Mouse (Mus musculus) liver, embryonic 15.5 days (tissue): ENCODE results near the gene Wdr35. TPM values are rescaled to one million over a fixed set of nuclear protein-coding genes. Genes with fewer than 3 reads are reported as not detected.

Experiments used
- ATAC-seq: fragments of 200-750 bp; cut with Nextera tagmentation; 2 replicates; pipeline ENCODE4 v1.8.0; 2017; ENCODE audit warnings: moderate number of reproducible peaks, mild to moderate bottlenecking, moderate library complexity; ENCODE audit not compliant: insufficient read depth
- H3K27ac ChIP-seq: fragments of 300-500 bp; sonication (generic); replicated peaks from 2 replicates; pipeline ENCODE4 v1.5.1; 2015; ENCODE audit warnings: mild to moderate bottlenecking, inconsistent platforms
- H3K27me3 ChIP-seq: fragments of 300-500 bp; sonication (generic); 2 replicates; pipeline ENCODE4 v1.6.1; 2015; ENCODE audit warnings: mild to moderate bottlenecking, inconsistent platforms
- H3K36me3 ChIP-seq: fragments of 300-500 bp; sonication (generic); replicated peaks from 2 replicates; pipeline ENCODE4 v1.6.1; 2015; ENCODE audit warnings: moderate library complexity, mild to moderate bottlenecking, inconsistent platforms
- H3K4me1 ChIP-seq: fragments of 300-500 bp; sonication (generic); replicated peaks from 2 replicates; pipeline ENCODE4 v1.6.1; 2015; ENCODE audit warnings: inconsistent platforms
- H3K4me2 ChIP-seq: fragments of 300-500 bp; sonication (generic); 2 replicates; pipeline ENCODE4 v1.6.1; 2015; ENCODE audit warnings: moderate library complexity, mild to moderate bottlenecking, inconsistent platforms
- H3K4me3 ChIP-seq: fragments of 300-500 bp; sonication (generic); replicated peaks from 2 replicates; pipeline ENCODE4 v1.5.1; 2015; ENCODE audit warnings: mild to moderate bottlenecking, inconsistent platforms
- H3K9ac ChIP-seq: fragments of 300-500 bp; sonication (generic); 2 replicates; pipeline ENCODE4 v1.6.1; 2015; ENCODE audit warnings: moderate library complexity, mild to moderate bottlenecking, inconsistent platforms
- H3K9me3 ChIP-seq: fragments of 300-500 bp; sonication (generic); replicated peaks from 2 replicates; pipeline ENCODE4 v1.6.1; 2016; ENCODE audit warnings: inconsistent platforms
- WGBS: fragments of 180-500 bp; shearing (Covaris S2); methylation state at CpG from one replicate; pipeline ENCODE4 v1.1.7; 2015; ENCODE audit warnings: mixed read lengths; ENCODE audit not compliant: insufficient replicate concordance; 5-methylcytosine and 5-hydroxymethylcytosine counted together
- polyA plus RNA-seq: library from polyadenylated mRNA; unstranded; fragments of >200 nt; fragmentation: Nextera tagmentation; extraction: Ambion mirVana; gene quantifications from 2 replicates; pipeline ENCODE4 v1.2.1, GENCODE M21; 2015

The Wdr35 gene
- polyA plus RNA-seq, 1 experiment from 2014 or later: 1.2 TPM

- 29% methylated on average over 9 of the region's 9 CpGs for WGBS
- no peak for ATAC-seq
- H3K27ac ChIP-seq: no peak overlapping the region
- no peaks in the 10 kb centered on the region for H3K9me3 ChIP-seq
- peak overlapping the region; percentile 73; the same call in 1 of the 2 replicates for H3K4me2 ChIP-seq
- no peak overlapping the region for H3K4me3 ChIP-seq
- peaks cover 9% of the 10 kb centered on the region for H3K4me1 ChIP-seq
- H3K9ac ChIP-seq: no peak overlapping the region
- H3K27me3 ChIP-seq: peaks cover 31% of the 10 kb centered on the region
- no peaks in the 10 kb centered on the region for H3K36me3 ChIP-seq
Observed at GRCm38 (mm10) chr12:8947163-8947562, 26.5 kb upstream of the Wdr35 start.

- WGBS: 3% methylated on average over 42 of the region's 42 CpGs
- no peaks in the 10 kb centered on the region for H3K9me3 ChIP-seq
- H3K27ac ChIP-seq: no peak within 1 kb of the TSS
- H3K4me3 ChIP-seq: peak within 1 kb of the TSS; percentile 42
- peak within 1 kb of the TSS; percentile 73 for H3K4me2 ChIP-seq
- peak within 1 kb of the TSS; percentile 4; the same call in 1 of the 2 replicates for H3K9ac ChIP-seq
- H3K27me3 ChIP-seq: peaks cover 31% of the 10 kb centered on the region
- H3K4me1 ChIP-seq: peaks cover 9% of the 10 kb centered on the region
- H3K36me3 ChIP-seq: no peaks in the 10 kb centered on the region
- no peak for ATAC-seq
Observed at GRCm38 (mm10) chr12:8947714-8948464, 25.8 kb upstream of the Wdr35 start, which contains the start of gene Matn3. Matn3 (plus strand) TSS chr12:8947929.

- Histone ChIP-seq H3K36me3 (no peaks in the 10 kb centered on the region), H3K27me3 (peaks cover 12% of the 10 kb centered on the region), H3K4me3 (no peak overlapping the region), H3K4me2 (no peak overlapping the region), H3K4me1 (peaks cover 2% of the 10 kb centered on the region), H3K27ac (no peak overlapping the region), H3K9me3 (no peaks in the 10 kb centered on the region), H3K9ac (no peak overlapping the region)
- WGBS: 82% methylated on average over 10 of the region's 10 CpGs
- ATAC-seq: no peak
Observed at GRCm38 (mm10) chr12:8953136-8953535, 20.6 kb upstream of the Wdr35 start.

DNA sequence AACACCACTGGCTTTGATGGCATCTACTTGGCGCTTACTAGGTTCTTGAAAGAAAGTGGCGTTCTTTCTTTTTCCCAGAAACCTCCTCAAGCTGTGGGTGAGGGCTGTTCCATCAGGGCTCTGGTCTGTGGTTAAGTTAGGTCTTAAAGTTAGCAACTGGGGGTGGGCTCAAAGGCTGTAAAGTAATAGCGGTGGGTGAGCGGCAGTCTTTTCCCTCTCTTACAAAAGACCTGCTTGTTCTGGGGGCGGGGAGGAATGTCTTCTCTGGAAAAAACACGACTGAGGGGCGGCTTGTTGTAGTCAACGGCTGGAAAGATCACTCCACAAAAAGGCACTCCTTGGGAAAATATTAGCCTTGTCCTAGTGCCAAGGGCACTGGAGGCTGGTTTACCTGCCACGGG, 19.5 kb upstream of the Wdr35 start:
- no peak overlapping the region for H3K9ac ChIP-seq
- H3K27me3 ChIP-seq: peaks cover 2% of the 10 kb centered on the region
- no peaks in the 10 kb centered on the region for H3K9me3 ChIP-seq
- no peak overlapping the region for H3K27ac ChIP-seq
- no peak for ATAC-seq
- 66% methylated on average over 9 of the region's 9 CpGs for WGBS
- no peaks in the 10 kb centered on the region for H3K4me1 ChIP-seq
- H3K4me3 ChIP-seq: no peak overlapping the region
- H3K4me2 ChIP-seq: no peak overlapping the region
- no peaks in the 10 kb centered on the region for H3K36me3 ChIP-seq

DNA sequence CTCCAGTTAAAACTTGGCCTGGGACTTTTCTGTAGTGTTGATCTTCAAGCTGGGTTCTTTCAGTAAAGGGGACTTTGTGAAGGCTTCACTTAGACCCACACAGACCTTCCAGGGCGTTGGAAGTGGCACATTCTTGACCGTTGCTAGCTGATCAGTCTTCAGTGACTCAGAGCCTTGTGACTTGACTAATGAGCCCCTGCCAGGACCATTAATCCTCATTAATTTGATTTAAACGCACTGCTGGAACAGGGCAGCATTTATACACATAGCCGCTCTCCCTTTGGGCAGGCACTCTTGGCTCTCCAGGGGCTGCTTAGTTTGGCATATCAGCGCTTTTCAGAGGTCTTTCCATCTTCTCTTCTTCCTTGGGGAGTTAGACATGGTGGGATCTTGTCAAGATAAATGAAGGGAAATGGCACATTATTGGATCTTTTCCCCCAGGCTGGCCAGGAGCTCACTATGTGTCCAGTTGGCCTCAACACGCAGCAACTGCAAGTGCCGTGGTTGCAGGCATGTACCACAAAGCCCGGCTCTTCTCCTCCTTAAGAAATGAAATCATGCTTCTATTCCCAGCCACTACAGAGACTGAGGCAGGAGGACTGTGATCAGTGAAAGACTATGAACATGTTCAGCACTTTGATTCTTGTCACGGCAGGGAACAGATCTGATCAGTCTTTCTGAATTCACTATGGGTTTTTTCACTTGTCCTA, 11.9 kb upstream of the Wdr35 start:
- Histone ChIP-seq H3K36me3 (no peaks in the 10 kb centered on the region), H3K4me2 (no peak overlapping the region), H3K9me3 (no peaks in the 10 kb centered on the region), H3K9ac (no peak overlapping the region), H3K4me1 (no peaks in the 10 kb centered on the region), H3K27ac (no peak overlapping the region), H3K4me3 (no peak overlapping the region), H3K27me3 (0 out of 2 replicates have a peak, but pooled peaks cover 6% of the 10 kb centered on the region)
- ATAC-seq: no peak
- 68% methylated on average over 9 of the region's 9 CpGs for WGBS

GRCm38 (mm10) chr12:8969828-8970227, 3.9 kb upstream of the Wdr35 start:
- no peak for ATAC-seq
- H3K4me1 ChIP-seq: 0 out of 2 replicates have a peak, but pooled peaks cover 3% of the 10 kb centered on the region

GRCm38 (mm10) chr12:8975076-8975475, 1.4 kb downstream of the Wdr35 start:
- no peak overlapping the region for H3K27ac ChIP-seq
- 69% methylated on average over 3 of the region's 3 CpGs for WGBS
- 0 out of 2 replicates have a peak, but pooled peaks cover 3% of the 10 kb centered on the region for H3K4me1 ChIP-seq
- H3K9me3 ChIP-seq: no peaks in the 10 kb centered on the region
- no peak for ATAC-seq
- H3K4me2 ChIP-seq: no peak overlapping the region
- peaks cover 39% of the 10 kb centered on the region for H3K27me3 ChIP-seq
- H3K4me3 ChIP-seq: no peak overlapping the region
- H3K9ac ChIP-seq: no peak overlapping the region
- no peaks in the 10 kb centered on the region for H3K36me3 ChIP-seq

More at GRCm38 (mm10) chr12:8969828-8970227, 3.9 kb upstream of the Wdr35 start:
- Histone ChIP-seq H3K9me3 (no peaks in the 10 kb centered on the region), H3K4me2 (no peak overlapping the region), H3K27ac (no peak overlapping the region), H3K36me3 (no peaks in the 10 kb centered on the region), H3K4me3 (no peak overlapping the region), H3K9ac (no peak overlapping the region), H3K27me3 (peaks cover 46% of the 10 kb centered on the region)
- WGBS: 14% methylated on average over 9 of the region's 9 CpGs

GRCm38 (mm10) chr12:8993231-8993630, 19.5 kb downstream of the Wdr35 start:
- H3K27me3 ChIP-seq: no peaks in the 10 kb centered on the region
- no peak for ATAC-seq
- H3K4me3 ChIP-seq: no peak overlapping the region
- no peak overlapping the region for H3K27ac ChIP-seq
- no peak overlapping the region for H3K4me2 ChIP-seq
- WGBS: 51% methylated on average over 8 of the region's 8 CpGs
- H3K36me3 ChIP-seq: no peaks in the 10 kb centered on the region
- no peaks in the 10 kb centered on the region for H3K9me3 ChIP-seq
- H3K9ac ChIP-seq: no peak overlapping the region
- no peaks in the 10 kb centered on the region for H3K4me1 ChIP-seq

DNA sequence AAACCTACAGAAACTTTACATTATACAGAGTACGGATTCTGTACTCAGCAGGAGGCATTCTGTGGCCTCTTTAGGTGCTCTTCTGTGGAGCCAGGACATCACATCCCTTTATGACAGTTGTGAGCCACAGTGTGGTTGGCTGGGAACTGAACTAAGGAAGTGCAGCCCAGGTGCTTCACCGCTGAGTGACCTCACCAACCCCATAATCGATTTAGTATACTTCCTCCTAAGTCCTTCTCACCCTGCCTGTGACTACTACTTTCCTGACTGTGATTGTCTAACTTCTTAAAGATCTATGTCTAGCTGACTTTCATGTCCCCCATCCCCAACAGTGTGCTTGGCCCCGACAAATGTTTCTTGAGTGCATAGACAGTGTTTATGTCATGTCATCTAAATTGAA, 24.6 kb downstream of the Wdr35 start:
- H3K9ac ChIP-seq: no peak overlapping the region

DNA sequence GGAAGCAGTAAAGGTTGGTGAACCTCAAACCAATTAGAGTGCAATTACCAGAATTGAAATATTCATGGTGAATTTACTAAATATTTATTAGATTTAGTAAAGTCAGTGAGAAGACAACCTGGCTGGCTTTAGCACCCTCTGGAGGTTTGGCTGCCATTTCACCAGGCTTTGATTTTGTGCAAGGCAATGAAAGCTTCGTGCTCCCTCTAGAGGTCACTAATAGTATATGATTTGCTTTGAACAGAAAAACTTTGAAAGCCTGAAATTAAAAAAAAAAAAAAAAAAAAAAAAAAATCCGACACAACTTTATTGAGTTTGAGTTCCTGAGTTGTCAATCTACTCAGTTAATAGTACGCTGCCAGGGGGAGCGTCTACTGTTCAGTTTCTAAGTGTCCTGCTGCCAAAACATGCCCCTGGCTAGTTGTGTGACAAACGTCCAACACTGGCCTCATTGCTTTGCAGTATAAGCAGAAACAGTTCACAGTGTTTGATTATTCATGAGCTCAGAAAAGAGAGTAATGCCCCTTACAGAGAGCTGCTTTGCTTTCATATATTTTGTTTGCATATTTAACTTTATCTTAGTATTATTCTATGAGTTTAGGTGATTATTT, 28.5 kb downstream of the Wdr35 start:
- 15% methylated on average over 5 of the region's 5 CpGs for WGBS
- no peaks in the 10 kb centered on the region for H3K36me3 ChIP-seq
- no peak for ATAC-seq

More for the DNA sequence above, 24.6 kb downstream of the Wdr35 start:
- Histone ChIP-seq H3K4me1 (no peaks in the 10 kb centered on the region), H3K27me3 (no peaks in the 10 kb centered on the region), H3K4me3 (no peak overlapping the region), H3K9me3 (no peaks in the 10 kb centered on the region), H3K27ac (no peak overlapping the region), H3K4me2 (no peak overlapping the region), H3K36me3 (no peaks in the 10 kb centered on the region)
- no peak for ATAC-seq
- WGBS: 52% methylated on average over 4 of the region's 4 CpGs

DNA sequence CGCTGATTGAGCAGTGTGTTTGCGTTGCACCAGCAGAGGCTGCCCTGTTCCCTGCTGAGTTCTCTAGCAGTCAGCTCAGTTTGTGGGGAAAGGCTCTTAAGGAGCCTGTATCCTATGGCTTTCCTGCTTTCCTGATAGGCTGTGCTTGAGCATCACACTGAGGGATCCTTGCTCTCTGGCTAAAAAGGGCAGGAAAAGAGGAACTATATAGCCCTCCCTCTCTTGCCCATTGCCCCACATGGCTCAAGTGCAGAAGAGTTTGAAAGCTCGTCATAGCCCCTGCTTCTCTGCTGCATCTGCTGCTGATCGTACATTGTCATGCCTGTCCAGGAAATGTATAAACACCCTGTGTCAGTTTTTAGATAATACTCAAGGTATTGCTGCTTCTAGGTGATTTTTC, 33.5 kb downstream of the Wdr35 start:
- Histone ChIP-seq H3K9ac (no peak overlapping the region), H3K9me3 (no peaks in the 10 kb centered on the region), H3K4me1 (no peaks in the 10 kb centered on the region), H3K4me2 (no peak overlapping the region), H3K4me3 (no peak overlapping the region), H3K27me3 (no peaks in the 10 kb centered on the region), H3K36me3 (no peaks in the 10 kb centered on the region), H3K27ac (no peak overlapping the region)
- ATAC-seq: no peak
- 31% methylated on average over 4 of the region's 4 CpGs for WGBS

More for the DNA sequence above, 28.5 kb downstream of the Wdr35 start:
- Histone ChIP-seq H3K9me3 (no peaks in the 10 kb centered on the region), H3K9ac (no peak overlapping the region), H3K4me2 (no peak overlapping the region), H3K27me3 (no peaks in the 10 kb centered on the region), H3K4me3 (no peak overlapping the region), H3K4me1 (no peaks in the 10 kb centered on the region), H3K27ac (no peak overlapping the region)
